Mouse (Mus musculus) gastrocnemius, postnatal 4 days (tissue): Measurements from ENCODE around the gene Adad2. TPM values are rescaled to one million over a fixed set of nuclear protein-coding genes. Genes with fewer than 3 reads are reported as not detected.

Experiments used
- DNase-seq, 2 experiments: peaks; one replicate each; pipeline ENCODE4 v3.0.0; 2021 to 2022; ENCODE audit warnings: low spot score in 2 of 2, mixed read lengths in 2 of 2
- long read RNA-seq, 2 experiments: library from polyadenylated mRNA; stranded (forward); transcript quantifications; one replicate each; pipeline ENCODE4 v2.0.0; 2021
- total RNA-seq, 2 experiments: library from RNA; stranded (reverse); gene quantifications; 2 replicates each; pipeline ENCODE4 v1.2.3; 2021

Adad2 gene
- not detected for total RNA-seq
- long read RNA-seq, experiment 1 = 0 reads
- long read RNA-seq, experiment 2 = 0 reads

GRCm38 (mm10) chr8:119612471-119612870, at the start of gene Adad2:
Adad2 (plus strand) TSS chr8:119612747.
- no peak for DNase-seq

- no peak for DNase-seq
These were observed 48.7 kb upstream of the Adad2 start for GRCm38 (mm10) chr8:119563849-119564251.

DNA sequence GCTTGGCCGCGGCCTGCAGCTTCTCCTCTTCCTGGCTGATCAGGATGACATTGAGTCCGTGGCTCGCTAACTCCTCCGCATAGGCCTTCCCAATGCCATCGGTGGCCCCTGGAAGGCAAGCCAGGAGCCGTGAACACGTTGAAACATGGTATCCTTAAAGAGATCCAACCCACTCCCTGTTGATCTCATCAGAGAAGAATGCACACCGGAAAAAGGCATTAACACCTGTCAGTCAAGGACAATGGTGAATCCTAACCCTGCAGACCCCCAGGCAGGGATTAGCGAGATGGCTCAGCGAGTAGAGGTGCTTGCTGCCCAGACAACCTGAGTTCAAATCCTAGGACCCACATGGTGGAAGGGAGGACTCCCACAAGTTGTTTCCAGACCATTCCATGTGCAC, 46.2 kb upstream of the Adad2 start:
- no peak for DNase-seq

GRCm38 (mm10) chr8:119568251-119568650, 44.3 kb upstream of the Adad2 start:
- no peak for DNase-seq

DNA sequence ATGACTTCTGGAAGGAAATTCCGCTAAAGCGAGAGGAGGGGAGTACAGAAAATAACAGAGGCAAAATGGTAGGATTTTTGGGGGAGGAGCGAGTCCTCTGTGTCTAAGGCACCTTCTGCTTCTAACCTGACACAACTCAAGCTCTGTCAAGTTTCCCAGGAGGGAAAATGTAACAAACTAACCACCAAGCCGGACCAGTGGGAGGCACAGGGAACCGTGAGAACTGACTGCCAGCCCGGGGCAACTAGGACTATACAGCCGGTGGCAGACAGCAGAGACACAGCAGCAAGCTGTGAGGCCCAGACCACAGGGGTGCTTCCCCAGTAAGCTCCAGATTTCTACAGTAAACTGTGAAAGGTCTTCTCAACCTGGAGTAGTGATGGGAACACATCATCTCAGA, 43.6 kb upstream of the Adad2 start:
- DNase-seq = no peak

DNA sequence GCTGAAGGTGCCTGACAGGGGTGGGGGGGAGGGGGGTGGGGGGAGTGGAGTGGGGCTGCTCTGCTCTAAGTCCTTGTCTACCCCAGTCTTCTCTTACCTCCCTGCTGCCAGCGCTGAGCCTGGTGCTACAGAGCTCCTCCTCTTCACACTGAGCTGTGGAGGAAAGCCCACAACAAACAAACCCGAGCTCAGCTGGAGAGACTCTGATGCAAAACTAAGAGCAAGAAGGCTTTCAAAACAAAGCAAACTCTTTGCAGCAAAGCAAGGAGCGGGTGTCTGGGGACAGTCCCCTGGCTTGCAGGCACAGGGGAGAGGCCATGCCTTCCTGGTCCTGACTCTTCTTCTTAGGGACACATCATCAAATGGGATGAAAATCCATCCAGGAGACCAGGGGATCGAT, 42.7 kb upstream of the Adad2 start:
- DNase-seq = no peak

DNA sequence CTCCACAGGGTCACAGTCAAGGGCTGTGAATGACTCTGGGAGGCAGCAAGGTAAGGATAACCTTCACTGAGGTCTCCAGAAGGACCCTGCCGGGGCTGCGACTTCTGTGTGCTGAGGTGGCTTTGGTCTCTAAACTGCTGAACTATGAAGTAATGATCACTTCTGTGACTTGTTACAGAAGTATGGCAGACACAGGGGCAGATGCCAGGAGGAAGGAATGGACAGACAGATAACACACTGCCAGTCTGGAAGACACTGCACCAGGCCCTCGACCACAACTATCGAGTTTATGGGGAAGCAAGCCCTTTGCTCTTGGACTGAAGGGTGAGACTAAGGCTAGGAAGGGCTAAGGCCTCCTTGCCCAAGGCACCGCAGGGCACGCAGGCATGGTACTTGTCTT, 41.4 kb upstream of the Adad2 start:
- DNase-seq = no peak

- no peak for DNase-seq
These were observed 40.1 kb upstream of the Adad2 start for GRCm38 (mm10) chr8:119572411-119572810.

- DNase-seq = peak; percentile 98 to 99
These were observed 37.8 kb upstream of the Adad2 start, which contains the start of the genes Hsdl1 and Dnaaf1 for GRCm38 (mm10) chr8:119574437-119575365. Hsdl1 (minus strand) TSS chr8:119575183. Dnaaf1 (plus strand) TSS chr8:119575235.

DNA sequence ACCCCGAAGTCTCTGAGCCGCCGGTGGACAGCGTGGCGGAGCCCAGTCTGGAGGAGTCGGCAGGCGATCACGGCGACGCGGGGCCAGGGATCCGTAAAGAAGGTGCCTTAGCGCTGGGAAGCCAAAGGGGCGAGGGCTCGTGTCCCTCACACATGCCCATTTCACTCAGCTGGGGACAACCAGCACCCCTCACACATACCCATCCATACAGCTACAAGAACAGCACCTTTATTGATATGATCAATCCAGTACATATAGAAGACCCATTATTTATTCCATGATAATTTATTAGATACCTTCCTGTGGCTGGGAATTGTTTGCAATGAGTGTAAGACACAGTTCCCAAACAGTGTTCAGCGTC, 37.2 kb upstream of the Adad2 start:
- DNase-seq = no peak

GRCm38 (mm10) chr8:119579096-119579495, 33.5 kb upstream of the Adad2 start:
- no peak for DNase-seq

- DNase-seq = no peak
These were observed 31.9 kb upstream of the Adad2 start for GRCm38 (mm10) chr8:119580441-119581161.

DNA sequence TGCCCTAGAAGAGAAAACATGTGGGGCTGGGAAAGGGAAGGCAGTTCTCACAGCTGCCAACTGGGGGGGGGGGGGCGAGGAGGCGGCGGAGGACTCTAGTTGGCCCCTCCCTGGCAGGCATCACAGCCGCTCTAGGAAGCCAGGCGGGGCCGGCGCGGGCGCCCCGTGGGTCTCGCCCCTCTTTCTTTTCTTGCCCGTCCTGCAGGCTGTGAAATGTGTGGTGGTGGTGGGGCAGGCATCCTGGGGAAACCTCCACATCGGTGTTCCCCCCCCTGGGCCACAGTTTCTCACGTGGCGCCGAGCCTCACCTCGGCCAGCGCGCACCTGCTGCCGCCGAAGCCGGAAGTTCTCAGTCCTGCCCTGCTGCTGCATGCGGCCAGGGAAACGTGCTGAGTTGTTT, 26.6 kb upstream of the Adad2 start:
- DNase-seq = no peak

- DNase-seq = no peak
These were observed 24.2 kb upstream of the Adad2 start for GRCm38 (mm10) chr8:119588321-119588720.

DNA sequence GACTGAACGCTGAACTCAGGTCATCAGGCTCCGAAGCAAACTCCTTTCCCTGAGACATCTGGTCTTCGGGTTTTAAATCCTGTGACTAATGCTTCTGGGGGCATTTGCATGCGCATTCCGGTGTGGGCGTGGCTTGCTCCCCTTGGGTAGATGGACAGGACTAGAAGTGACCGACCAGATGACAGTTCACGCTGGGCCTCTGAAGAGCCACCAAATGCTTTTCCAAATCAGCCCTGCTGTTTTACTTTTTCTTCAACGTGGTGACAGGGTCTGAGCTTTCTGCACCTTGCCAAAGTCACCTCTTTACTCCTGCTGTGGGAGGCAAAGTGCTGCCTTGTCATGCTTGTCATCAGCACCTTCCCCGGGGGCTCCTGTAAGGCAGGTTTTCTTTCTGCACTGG, 23.7 kb upstream of the Adad2 start:
- no peak for DNase-seq

GRCm38 (mm10) chr8:119590348-119590747, 22.2 kb upstream of the Adad2 start:
- DNase-seq = no peak

GRCm38 (mm10) chr8:119591456-119591855, 21.1 kb upstream of the Adad2 start:
- DNase-seq = no peak

DNA sequence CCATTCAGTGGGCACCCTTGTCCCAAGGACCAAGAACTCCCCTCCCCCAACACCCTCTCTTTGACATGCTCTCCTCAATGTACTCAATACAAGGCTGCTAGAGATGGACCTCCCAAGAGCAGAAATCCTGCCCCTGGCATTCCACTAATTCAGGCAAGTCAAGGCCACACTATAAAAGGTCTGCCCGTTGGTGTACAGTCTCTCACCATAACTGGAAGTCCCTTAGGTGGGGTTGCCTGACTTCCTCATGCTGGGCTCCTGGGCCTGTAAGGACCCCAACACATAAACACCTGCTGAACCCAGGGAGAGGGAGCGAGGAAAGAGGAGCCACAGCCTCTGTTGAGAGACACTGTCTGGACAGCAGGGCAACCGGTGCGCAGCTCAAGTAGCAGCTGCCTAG, 8.8 kb upstream of the Adad2 start:
- no peak for DNase-seq

DNA sequence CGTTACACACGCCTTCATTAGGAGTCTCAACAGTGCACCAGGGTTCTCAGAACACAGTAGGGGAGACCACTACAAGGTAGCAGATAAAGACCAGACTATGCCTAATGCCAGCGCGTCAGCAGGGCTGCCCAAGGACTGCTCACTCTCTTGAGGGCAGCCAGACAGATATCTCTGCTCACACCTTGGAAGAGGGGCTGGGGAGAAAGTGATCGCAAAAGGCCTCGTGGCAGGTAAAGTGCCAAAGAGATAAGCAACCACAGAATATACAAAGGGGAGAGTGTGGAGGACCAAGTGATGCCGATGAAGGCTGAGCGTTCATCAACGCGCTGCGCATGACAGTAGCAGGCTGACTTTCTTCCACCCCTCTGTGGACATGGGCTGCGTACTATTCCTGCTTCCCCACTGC, 8.1 kb upstream of the Adad2 start:
- no peak for DNase-seq

- DNase-seq = peak; percentile 79 to 94
These were observed 7.6 kb upstream of the Adad2 start, which contains the start of gene Taf1c for GRCm38 (mm10) chr8:119604996-119605395. Taf1c (minus strand) TSS chr8:119605222.

- DNase-seq = no peak
These were observed 6.3 kb upstream of the Adad2 start for GRCm38 (mm10) chr8:119606224-119606623.

DNA sequence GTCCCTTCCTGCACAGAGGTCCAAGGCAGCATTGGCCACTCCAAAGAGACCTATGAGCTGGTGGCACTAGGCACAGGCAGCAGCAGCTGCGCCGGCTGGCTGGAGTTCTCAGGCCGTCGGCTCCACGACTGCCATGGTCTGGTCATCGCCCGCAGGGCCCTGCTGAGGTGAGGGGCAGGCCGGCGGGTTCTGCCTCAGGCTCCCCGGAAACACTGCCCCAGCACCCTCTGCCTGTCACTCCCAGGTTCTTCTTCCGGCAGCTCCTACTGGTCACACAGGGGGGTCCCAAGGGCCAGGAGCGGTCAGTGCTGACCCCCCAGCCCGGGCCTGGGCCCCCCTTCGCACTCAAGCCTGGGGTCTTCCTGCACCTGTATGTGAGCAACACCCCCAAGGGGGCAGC, 2.5 kb downstream of the Adad2 start:
- DNase-seq = no peak
